Mouse (Mus musculus): ENCODE results near the gene Phf5a. TPM values are rescaled to one million over a fixed set of nuclear protein-coding genes. Genes with fewer than 3 reads are reported as not detected.

Phf5a gene
- total RNA-seq, 4 experiments from 2014 or later, result 44.2 to 61.3 (median 51.4) TPM

GRCm38 (mm10) chr15:81847861-81848260 is 23.9 kb downstream of the Phf5a start:
- no peak for DNase-seq

- DNase-seq, result no peak
Observed at GRCm38 (mm10) chr15:81847161-81847560, 24.6 kb downstream of the Phf5a start.

GRCm38 (mm10) chr15:81846755-81847154 is 25.0 kb downstream of the Phf5a start:
- no peak for DNase-seq

GRCm38 (mm10) chr15:81845724-81846123 is 26.0 kb downstream of the Phf5a start:
- DNase-seq, result peak; percentile 93

GRCm38 (mm10) chr15:81845033-81845625 is 26.6 kb downstream of the Phf5a start:
- DNase-seq, result no peak

- no peak for DNase-seq
Observed at GRCm38 (mm10) chr15:81842275-81842674, 29.4 kb downstream of the Phf5a start.

- DNase-seq, result no peak
Observed at GRCm38 (mm10) chr15:81840306-81840705, 31.4 kb downstream of the Phf5a start.

- DNase-seq, result peak; percentile 87
Observed at GRCm38 (mm10) chr15:81839634-81840033, 32.1 kb downstream of the Phf5a start.

GRCm38 (mm10) chr15:81838554-81839235 is 33.0 kb downstream of the Phf5a start:
- DNase-seq, result no peak

- no peak for DNase-seq
Observed at GRCm38 (mm10) chr15:81836966-81837920, 34.5 kb downstream of the Phf5a start.

GRCm38 (mm10) chr15:81836124-81836821 is 35.4 kb downstream of the Phf5a start:
- peak; percentile 88 for DNase-seq

GRCm38 (mm10) chr15:81835007-81835880 is 36.5 kb downstream of the Phf5a start:
- no peak for DNase-seq

GRCm38 (mm10) chr15:81834171-81834841 is 37.4 kb downstream of the Phf5a start:
- DNase-seq, result no peak

GRCm38 (mm10) chr15:81833481-81833880 is 38.2 kb downstream of the Phf5a start:
- DNase-seq, result no peak

- no peak for DNase-seq
Observed at GRCm38 (mm10) chr15:81832219-81832618, 39.5 kb downstream of the Phf5a start.

- peak; percentile 90 for DNase-seq
Observed at GRCm38 (mm10) chr15:81831136-81831825, 40.4 kb downstream of the Phf5a start.

- no peak for DNase-seq
Observed at GRCm38 (mm10) chr15:81830530-81830929, 41.2 kb downstream of the Phf5a start.

- no peak for DNase-seq
Observed at GRCm38 (mm10) chr15:81829208-81829580, 42.5 kb downstream of the Phf5a start.

- no peak for DNase-seq
Observed at GRCm38 (mm10) chr15:81828426-81829207, 43.1 kb downstream of the Phf5a start.

All from adrenal gland, adult 8-10 months (tissue).